ENCODE assay signal across 10 mouse cellular contexts in the genomic region with DNA sequence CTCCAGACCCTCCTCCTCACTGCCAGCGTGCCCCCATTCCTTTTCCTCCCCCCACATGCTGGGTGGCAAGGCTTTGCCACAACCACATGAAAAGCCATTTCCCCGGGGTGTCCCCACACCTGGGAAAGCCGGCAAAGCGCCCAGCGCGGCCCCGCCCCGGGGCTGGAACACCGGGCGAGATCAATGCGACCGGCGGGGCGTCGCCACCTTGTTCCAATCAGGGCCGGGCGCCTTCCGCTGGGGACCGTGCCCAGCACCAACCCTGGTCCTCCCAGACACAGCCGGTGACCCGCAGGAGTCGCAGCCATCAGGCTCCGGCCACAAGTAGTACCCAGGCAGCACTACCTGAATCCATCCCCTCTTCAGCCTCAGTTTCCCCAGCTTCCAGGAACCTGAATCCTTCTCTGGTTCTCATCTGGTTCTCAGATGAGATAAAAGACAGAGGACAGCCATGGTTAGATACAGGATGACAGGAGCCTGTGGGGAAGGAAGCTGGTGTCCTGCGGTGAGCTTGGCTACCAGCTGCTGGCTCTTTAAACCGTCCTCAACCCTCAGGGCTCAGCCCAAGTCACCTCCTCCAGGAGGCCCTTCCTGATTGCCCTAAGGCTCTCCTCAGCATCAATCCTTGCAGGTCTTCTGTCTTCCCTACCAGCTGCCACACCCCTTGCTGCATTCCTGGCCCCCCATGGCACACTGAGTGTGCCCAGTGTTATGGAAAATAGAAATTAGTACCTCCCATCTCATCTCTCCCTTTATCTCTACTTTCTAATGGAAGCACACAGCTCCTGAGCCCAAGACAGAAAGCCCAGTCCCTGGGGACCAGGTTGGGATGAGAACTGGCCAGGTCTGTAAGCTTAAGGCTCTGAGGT. TPM values are rescaled to one million over a fixed set of nuclear protein-coding genes. Genes with fewer than 3 reads are reported as not detected.
DNase-seq lines count a peak whose midpoint lies in the region; ATAC-seq and TF ChIP-seq lines count a peak whose summit lies in the region.
"Had no signal": no experiment of that assay in that cellular context is flagged by ENCODE, and none has a peak within 500 bp of the region (broad histone marks: within the 10 kb centered on the region; RNA-seq: fewer than 3 reads in every experiment).

No protein-coding gene starts in this region.

- WGBS in hindbrain, embryonic 16.5 days = 1% methylated on average over 22 of the region's 25 CpGs
- 1% methylated on average over 25 of the region's 25 CpGs for WGBS in hindbrain, embryonic 14.5 days
- under 1% methylated on average over 25 of the region's 25 CpGs for WGBS in limb, embryonic 11.5 days

- no peaks in the 10 kb centered on the region for H3K9me3 ChIP-seq in hindbrain, embryonic 16.5 days (ENCODE audit: control insufficient read depth, low read length)
- H3K9me3 ChIP-seq in hindbrain, embryonic 14.5 days (ENCODE audit: control insufficient read depth, low read length) = no peaks in the 10 kb centered on the region
- no peaks in the 10 kb centered on the region for H3K9me3 ChIP-seq in ES-Bruce4 (replicated peaks; ENCODE audit: control insufficient read depth, insufficient read depth, low read length, poor library complexity, severe bottlenecking)
- H3K9me3 ChIP-seq in limb, embryonic 11.5 days (ENCODE audit: control insufficient read depth, low read length) = no peaks in the 10 kb centered on the region

- no peak for TF ChIP-seq CTCF in ES-Bruce4 (IDR thresholded peaks at IDR 0.05; ENCODE audit: low read depth, low read length)

- H3K4me3 ChIP-seq in hindbrain, embryonic 16.5 days (ENCODE audit: low read length) = no peak overlapping the region
- no peak overlapping the region for H3K4me3 ChIP-seq in hindbrain, embryonic 14.5 days (replicated peaks; ENCODE audit: low read length)
- 0 out of 2 replicates have a peak overlapping the region, but pooled peaks have one; percentile 31 for H3K4me3 ChIP-seq in ES-Bruce4 (ENCODE audit: low read depth, low read length)
- no peak overlapping the region for H3K4me3 ChIP-seq in limb, embryonic 11.5 days (ENCODE audit: low read depth, low read length)

- H3K36me3 ChIP-seq in hindbrain, embryonic 16.5 days (ENCODE audit: control insufficient read depth, insufficient read depth, low read length) = no peaks in the 10 kb centered on the region
- H3K36me3 ChIP-seq in hindbrain, embryonic 14.5 days (replicated peaks; ENCODE audit: control insufficient read depth, insufficient read depth) = no peaks in the 10 kb centered on the region
- H3K36me3 ChIP-seq in ES-Bruce4 (ENCODE audit: control insufficient read depth, insufficient read depth, low read length, poor library complexity, severe bottlenecking) = no peaks in the 10 kb centered on the region
- no peaks in the 10 kb centered on the region for H3K36me3 ChIP-seq in limb, embryonic 11.5 days (ENCODE audit: control insufficient read depth, insufficient read depth, low read length)

- no peak for TF ChIP-seq POLR2A in ES-Bruce4 (IDR thresholded peaks at IDR 0.05; ENCODE audit: insufficient read depth, low read length)

- peaks cover 49% of the 10 kb centered on the region for H3K27me3 ChIP-seq in hindbrain, embryonic 16.5 days (replicated peaks; ENCODE audit: control insufficient read depth, insufficient read depth, low read length)
- peaks cover 68% of the 10 kb centered on the region for H3K27me3 ChIP-seq in hindbrain, embryonic 14.5 days (ENCODE audit: control insufficient read depth, insufficient read depth, low read length)
- no peaks in the 10 kb centered on the region for H3K27me3 ChIP-seq in ES-Bruce4 (ENCODE audit: control insufficient read depth, insufficient read depth, low read length, poor library complexity, severe bottlenecking)
- peaks cover 32% of the 10 kb centered on the region for H3K27me3 ChIP-seq in limb, embryonic 11.5 days (ENCODE audit: control insufficient read depth, insufficient read depth, low read length)

- 0 out of 2 replicates have a peak overlapping the region, but pooled peaks have one; percentile 7 for H3K4me2 ChIP-seq in hindbrain, embryonic 16.5 days (ENCODE audit: low read length)
- no peak overlapping the region for H3K4me2 ChIP-seq in hindbrain, embryonic 14.5 days (replicated peaks)
- H3K4me2 ChIP-seq in limb, embryonic 11.5 days (ENCODE audit: low read depth, severe bottlenecking) = peak overlapping the region; percentile 28; the same call in 1 of the 2 replicates

- ATAC-seq in hindbrain, embryonic 16.5 days = no peak
- no peak for ATAC-seq in hindbrain, embryonic 14.5 days (ENCODE audit: low FRiP score)
- ATAC-seq in limb, embryonic 11.5 days (ENCODE audit: insufficient number of reproducible peaks, low FRiP score, low TSS enrichment, low read depth) = no peak

- H3K9ac ChIP-seq in hindbrain, embryonic 16.5 days (ENCODE audit: low read depth, low read length) = no peak overlapping the region
- H3K9ac ChIP-seq in hindbrain, embryonic 14.5 days = no peak overlapping the region
- H3K9ac ChIP-seq in ES-Bruce4 (ENCODE audit: low read depth, poor library complexity, severe bottlenecking) = no peak overlapping the region
- H3K9ac ChIP-seq in limb, embryonic 11.5 days (ENCODE audit: low read length) = no peak overlapping the region; the same call in 1 of the 2 replicates

- H3K27ac ChIP-seq in hindbrain, embryonic 16.5 days (ENCODE audit: low read depth, low read length) = no peak overlapping the region
- no peak overlapping the region for H3K27ac ChIP-seq in hindbrain, embryonic 14.5 days
- H3K27ac ChIP-seq in ES-Bruce4 (ENCODE audit: insufficient read depth, low read length) = no peak overlapping the region
- H3K27ac ChIP-seq in limb, embryonic 11.5 days (replicated peaks; ENCODE audit: low read depth, low read length) = no peak overlapping the region

- no peak for DNase-seq in hindbrain, embryonic 14.5 days (ENCODE audit: low spot score)
- peak; percentile 76 for DNase-seq in ZHBTc4 (ENCODE audit: low read depth, low spot score)
- DNase-seq in limb, embryonic 11.5 days (ENCODE audit: low spot score) = peak; percentile 69
- no peak for DNase-seq in cerebellum, adult 9-10 months
- DNase-seq in right cerebral cortex, postnatal 36 days (ENCODE audit: low spot score in 2 of 2) = no peak
- DNase-seq: kidney, postnatal 36 days; lung, postnatal 10 days had no signal

- H3K4me1 ChIP-seq in hindbrain, embryonic 16.5 days (ENCODE audit: control insufficient read depth, insufficient read depth, low read depth, low read length) = 0 out of 2 replicates have a peak, but pooled peaks cover 3% of the 10 kb centered on the region
- H3K4me1 ChIP-seq in hindbrain, embryonic 14.5 days (replicated peaks; ENCODE audit: control insufficient read depth, insufficient read depth, low read length) = 0 out of 2 replicates have a peak, but pooled peaks cover 4% of the 10 kb centered on the region
- H3K4me1 ChIP-seq in ES-Bruce4 (ENCODE audit: control insufficient read depth, insufficient read depth, low read length) = no peaks in the 10 kb centered on the region
- peaks cover 22% of the 10 kb centered on the region for H3K4me1 ChIP-seq in limb, embryonic 11.5 days (ENCODE audit: control insufficient read depth, insufficient read depth, low read length)

- no peak for TF ChIP-seq EP300 in ES-Bruce4 (IDR thresholded peaks at IDR 0.05; ENCODE audit: insufficient read depth, low read depth, low read length)

RNA-seq across cellular contexts. Expression of a gene that starts 20.4 kb away (rescaled TPM):
- polyA plus RNA-seq in hindbrain, embryonic 16.5 days (2015; fragmentation: Nextera tagmentation; extraction: Ambion mirVana) = 0.11 TPM in 1 of 2 replicates, not detected in the other
- polyA plus RNA-seq in hindbrain, embryonic 14.5 days (2014; fragmentation: Nextera tagmentation; extraction: Ambion mirVana) = not detected in 2 replicates
- 0.76 and 1.1 TPM in 2 replicates for polyA plus RNA-seq in ES-Bruce4 (2011; ENCODE audit: insufficient read depth, insufficient read length, low read depth, missing spikeins)
- 0.57 and 0.61 TPM in 2 replicates for polyA plus RNA-seq in limb, embryonic 11.5 days (2014; fragmentation: Nextera tagmentation; extraction: Ambion mirVana)
- polyA plus RNA-seq: cortical plate, adult 2 months had no signal

Comparison
In these comparisons a context has a peak if more than half of its experiments do, and no peak if none do; other contexts are left out.
1. DNase-seq: peak in ZHBTc4 (single experiment) and limb, embryonic 11.5 days (single experiment); none in hindbrain, embryonic 14.5 days (single experiment), cerebellum, adult 9-10 months (single experiment) and right cerebral cortex, postnatal 36 days (0 of 2).